Mouse (Mus musculus) spleen, adult 2 months (tissue): ENCODE results near the gene Mast2. TPM values are rescaled to one million over a fixed set of nuclear protein-coding genes. Genes with fewer than 3 reads are reported as not detected.

Experiments used
- DNase-seq, 2 experiments: peaks; one replicate each; pipeline versions ENCODE4 v3.0.0 to v3.0.0-alpha.2; 2012 to 2021; ENCODE audit warnings: low spot score in 2 of 2, low read depth in 1 of 2
- H3K27ac ChIP-seq: fragments of 200-500 bp; 2 replicates; pipeline ENCODE4 v1.5.1; 2012; ENCODE audit warnings: low read length, inconsistent platforms; ENCODE audit not compliant: insufficient read depth
- H3K27me3 ChIP-seq: fragments of 200-500 bp; 2 replicates; pipeline ENCODE4 v1.6.1; 2012; ENCODE audit warnings: mild to moderate bottlenecking, moderate library complexity, low read length, inconsistent platforms; ENCODE audit not compliant: control insufficient read depth, insufficient read depth
- H3K36me3 ChIP-seq: fragments of 200-500 bp; 2 replicates; pipeline ENCODE4 v1.6.1; 2012; ENCODE audit warnings: mild to moderate bottlenecking, low read length, inconsistent platforms; ENCODE audit not compliant: control insufficient read depth, insufficient read depth
- H3K4me1 ChIP-seq: fragments of 200-500 bp; 2 replicates; pipeline ENCODE4 v1.6.1; 2011; ENCODE audit warnings: inconsistent platforms; ENCODE audit not compliant: control insufficient read depth, insufficient read depth, insufficient read length
- H3K4me3 ChIP-seq: fragments of 200-500 bp; 2 replicates; pipeline ENCODE4 v1.5.1; 2011; ENCODE audit warnings: mild to moderate bottlenecking, inconsistent platforms; ENCODE audit not compliant: insufficient read depth, insufficient read length; ENCODE audit errors: extremely low read depth
- CTCF ChIP-seq: fragments of 200-500 bp; IDR thresholded peaks from 2 replicates; pipeline ENCODE4 v1.5.1; 2011; ENCODE audit warnings: mild to moderate bottlenecking, inconsistent platforms; ENCODE audit not compliant: insufficient read depth, insufficient read length, insufficient replicate concordance; ENCODE audit errors: extremely low read depth
- POLR2A ChIP-seq: fragments of 200-500 bp; IDR thresholded peaks from 2 replicates; pipeline ENCODE4 v1.6.1; 2011; ENCODE audit warnings: low read depth, low read length, inconsistent platforms
- WGBS: fragments of 180-500 bp; shearing (Covaris S2); methylation state at CpG from one replicate; pipeline ENCODE4 v1.1.7; 2018; 5-methylcytosine and 5-hydroxymethylcytosine counted together
- polyA plus RNA-seq: library from polyadenylated mRNA; depleted of rRNA; stranded (reverse); fragments of >200 nt; gene quantifications from 2 replicates; pipeline ENCODE4 v1.2.3, GENCODE M21; 2012; rRNA removed

The Mast2 gene
- polyA plus RNA-seq, 1 experiment: 35.6 TPM

- WGBS: 88% methylated on average over 6 of the region's 6 CpGs
- no peaks in the 10 kb centered on the region for H3K4me1 ChIP-seq
Observed at GRCm38 (mm10) chr4:116291561-116291960, 172.4 kb downstream of the Mast2 start.

GRCm38 (mm10) chr4:116282211-116282610, 181.8 kb downstream of the Mast2 start:
- TF ChIP-seq CTCF (no peak), POLR2A (no peak)
- Histone ChIP-seq H3K4me3 (no peak overlapping the region), H3K4me1 (no peaks in the 10 kb centered on the region), H3K36me3 (no peaks in the 10 kb centered on the region), H3K27ac (no peak overlapping the region), H3K27me3 (no peaks in the 10 kb centered on the region)
- WGBS: 75% methylated on average over 2 of the region's 2 CpGs
- no peak for DNase-seq

More at GRCm38 (mm10) chr4:116291561-116291960, 172.4 kb downstream of the Mast2 start:
- H3K27me3 ChIP-seq: no peaks in the 10 kb centered on the region
- H3K36me3 ChIP-seq: no peaks in the 10 kb centered on the region
- H3K4me3 ChIP-seq: no peak overlapping the region
- no peak overlapping the region for H3K27ac ChIP-seq
- DNase-seq: no peak
- no peak for TF ChIP-seq CTCF
- TF ChIP-seq POLR2A: no peak

- TF ChIP-seq CTCF (no peak), POLR2A (no peak)
- Histone ChIP-seq H3K27me3 (no peaks in the 10 kb centered on the region), H3K4me1 (no peaks in the 10 kb centered on the region), H3K4me3 (no peak overlapping the region), H3K36me3 (no peaks in the 10 kb centered on the region), H3K27ac (no peak overlapping the region)
- no peak for DNase-seq
- 90% methylated on average over 6 of the region's 6 CpGs for WGBS
Observed at GRCm38 (mm10) chr4:116268220-116268619, 195.8 kb downstream of the Mast2 start.

Other genes starting within 250 kb of the Mast2 start
- gene Pik3r3, start 242.6 kb downstream of the Mast2 start, polyA plus RNA-seq: 3.5 and 4.4 TPM in 2 replicates
- 0.97 and 1.1 TPM in 2 replicates for gene Ipp, start 43.4 kb upstream of the Mast2 start, polyA plus RNA-seq
- gene Tmem69, start 91.8 kb upstream of the Mast2 start, polyA plus RNA-seq: 2.3 and 2.7 TPM in 2 replicates
- 23.2 and 26.1 TPM in 2 replicates for gene Gpbp1l1, start 93.5 kb upstream of the Mast2 start, polyA plus RNA-seq
- 9.4 and 10.8 TPM in 2 replicates for gene Ccdc17, start 132.5 kb upstream of the Mast2 start, polyA plus RNA-seq
- gene Nasp, start 163.8 kb upstream of the Mast2 start, polyA plus RNA-seq: 2.0 and 2.6 TPM in 2 replicates
- 246 and 290 TPM in 2 replicates for gene Akr1a1, start 187.5 kb upstream of the Mast2 start, polyA plus RNA-seq
- gene Prdx1, start 221.4 kb upstream of the Mast2 start, polyA plus RNA-seq: 23.9 and 27.8 TPM in 2 replicates
- gene Mmachc, start 244.2 kb upstream of the Mast2 start, polyA plus RNA-seq: 4.0 and 4.4 TPM in 2 replicates
- gene Ccdc163, start 244.3 kb upstream of the Mast2 start, polyA plus RNA-seq: 15.9 and 20.3 TPM in 2 replicates